Mouse (Mus musculus): ENCODE data around the gene Gpc4.

DNA sequence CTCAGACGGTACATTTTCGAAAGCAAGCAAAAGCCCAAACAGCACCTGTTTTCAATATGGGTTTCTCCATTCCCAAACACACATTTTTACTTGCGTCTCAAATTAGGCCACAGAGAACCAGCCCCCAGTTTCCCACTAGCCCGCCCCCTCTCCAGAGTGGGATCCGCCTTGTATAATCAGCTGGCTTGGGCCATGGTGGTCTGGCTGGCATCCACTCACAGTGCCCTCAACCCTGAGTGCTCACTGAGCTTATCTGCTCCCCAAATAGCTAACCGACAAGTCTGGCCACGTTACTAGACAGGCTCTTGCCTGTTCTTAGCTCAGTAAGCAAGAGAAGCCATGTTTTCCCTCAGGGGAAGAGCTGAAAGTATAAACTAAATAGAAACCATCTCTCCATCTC lies 134.9 kb downstream of the Gpc4 start:
- TF ChIP-seq CTCF (IDR thresholded peaks at IDR 0.05; ENCODE audit: extremely low read depth, insufficient read depth, low read length) (no peak), POLR2A (IDR thresholded peaks at IDR 0.05; ENCODE audit: extremely low read depth, insufficient read depth, low read length) (no peak)
